Mouse (Mus musculus) heart, postnatal 0 days (tissue): ENCODE data around the gene Abhd10. TPM values are rescaled to one million over a fixed set of nuclear protein-coding genes. Genes with fewer than 3 reads are reported as not detected.

Source experiments
- ATAC-seq: fragments of 200-750 bp; cut with Nextera tagmentation; 2 replicates; pipeline ENCODE4 v1.8.0; 2017; ENCODE audit warnings: low read depth, moderate number of reproducible peaks, moderate library complexity; ENCODE audit not compliant: insufficient read depth
- DNase-seq: peaks from one replicate; pipeline ENCODE4 v3.0.0-alpha.2; 2016; ENCODE audit warnings: low spot score
- H3K27ac ChIP-seq: fragments of 300-500 bp; sonication (generic); 2 replicates; pipeline ENCODE4 v1.5.1; 2014; ENCODE audit warnings: low read depth, mild to moderate bottlenecking
- H3K27me3 ChIP-seq: fragments of 300-500 bp; sonication (generic); 2 replicates; pipeline ENCODE4 v1.6.1; 2014; ENCODE audit warnings: low read length, mixed read lengths; ENCODE audit not compliant: control insufficient read depth, insufficient read depth
- H3K36me3 ChIP-seq: fragments of 300-500 bp; sonication (generic); replicated peaks from 2 replicates; pipeline ENCODE4 v1.6.1; 2014; ENCODE audit warnings: low read length, mixed read lengths; ENCODE audit not compliant: control insufficient read depth, insufficient read depth
- H3K4me1 ChIP-seq: fragments of 300-500 bp; sonication (generic); 2 replicates; pipeline ENCODE4 v1.6.1; 2014; ENCODE audit warnings: antibody characterized with exemption; ENCODE audit not compliant: control insufficient read depth, insufficient read depth
- H3K4me2 ChIP-seq: fragments of 300-500 bp; sonication (generic); 2 replicates; pipeline ENCODE4 v1.6.1; 2014; ENCODE audit warnings: low read depth, mild to moderate bottlenecking, low read length, moderate library complexity
- H3K4me3 ChIP-seq: fragments of 300-500 bp; sonication (generic); 2 replicates; pipeline ENCODE4 v1.5.1; 2014; ENCODE audit warnings: low read depth, low read length
- H3K9ac ChIP-seq: fragments of 300-500 bp; sonication (generic); replicated peaks from 2 replicates; pipeline ENCODE4 v1.6.1; 2014; ENCODE audit warnings: low read depth, low read length, mixed read lengths
- H3K9me3 ChIP-seq: fragments of 300-500 bp; sonication (generic); replicated peaks from 2 replicates; pipeline ENCODE4 v1.6.1; 2016; ENCODE audit warnings: low read length; ENCODE audit not compliant: control insufficient read depth
- CTCF ChIP-seq: IDR thresholded peaks from 2 replicates; pipeline ENCODE4 v1.5.1; 2016; ENCODE audit warnings: antibody characterized with exemption, control low read depth, low read depth
- EP300 ChIP-seq: IDR thresholded peaks from 2 replicates; pipeline ENCODE4 v1.6.1; 2016; ENCODE audit warnings: antibody characterized with exemption, low read depth
- WGBS: fragments of 180-500 bp; shearing (Covaris S2); extraction: QIAGEN DNeasy Blood & Tissue Kit; methylation state at CpG from one replicate; pipeline ENCODE4 v1.1.7; 2014; 5-methylcytosine and 5-hydroxymethylcytosine counted together
- polyA plus RNA-seq: library from polyadenylated mRNA; unstranded; fragments of >200 nt; fragmentation: Nextera tagmentation; extraction: Ambion mirVana; gene quantifications from 2 replicates; pipeline ENCODE4 v1.2.1, GENCODE M21; 2015
- total RNA-seq: library from RNA; depleted of rRNA; stranded (reverse); fragments of >200 nt; gene quantifications from 2 replicates; pipeline ENCODE4 v1.2.3, GENCODE M21; 2014; ENCODE audit warnings: low replicate concordance

Gene Abhd10
- total and polyA plus RNA-seq, 2 experiments from 2014 or later, result 8.7 to 30.8 TPM

GRCm38 (mm10) chr16:45757421-45758078 lies 14.8 kb upstream of the Abhd10 start:
- no peaks in the 10 kb centered on the region for H3K4me1 ChIP-seq
- ATAC-seq (peak; percentile 86), DNase-seq (peak; percentile 67)
- H3K4me3 ChIP-seq, result no peak overlapping the region
- no peaks in the 10 kb centered on the region for H3K27me3 ChIP-seq
- no peak overlapping the region for H3K4me2 ChIP-seq
- peak; percentile 82; the same call in 1 of the 2 replicates for TF ChIP-seq EP300
- TF ChIP-seq CTCF, result no peak
- 66% methylated on average over 12 of the region's 12 CpGs for WGBS
- H3K36me3 ChIP-seq, result peaks cover 45% of the 10 kb centered on the region
- peak overlapping the region; percentile 81 for H3K27ac ChIP-seq
- H3K9ac ChIP-seq, result no peak overlapping the region
- no peaks in the 10 kb centered on the region for H3K9me3 ChIP-seq

GRCm38 (mm10) chr16:45756855-45757254 lies 14.1 kb upstream of the Abhd10 start:
- ATAC-seq (peak; percentile 78), DNase-seq (peak; percentile 88)
- TF ChIP-seq EP300, result no peak
- TF ChIP-seq CTCF, result peak; percentile 73
- Histone ChIP-seq H3K9me3 (no peaks in the 10 kb centered on the region), H3K27ac (peak overlapping the region; percentile 81; the same call in 1 of the 2 replicates), H3K27me3 (no peaks in the 10 kb centered on the region), H3K4me3 (no peak overlapping the region), H3K36me3 (peaks cover 46% of the 10 kb centered on the region), H3K4me1 (no peaks in the 10 kb centered on the region), H3K4me2 (no peak overlapping the region), H3K9ac (no peak overlapping the region)
- WGBS, result 32% methylated on average over 9 of the region's 9 CpGs

- no peak for ATAC-seq
- Histone ChIP-seq H3K27ac (peak overlapping the region; percentile 90), H3K4me3 (0 out of 2 replicates have a peak overlapping the region, but pooled peaks have one; percentile 67), H3K4me1 (peaks cover 6% of the 10 kb centered on the region; the same call in 1 of the 2 replicates), H3K9ac (no peak overlapping the region), H3K27me3 (no peaks in the 10 kb centered on the region), H3K9me3 (no peaks in the 10 kb centered on the region), H3K36me3 (peaks cover 23% of the 10 kb centered on the region), H3K4me2 (no peak overlapping the region)
- no peak for DNase-seq
- TF ChIP-seq EP300, result no peak
- TF ChIP-seq CTCF, result no peak
- WGBS, result 71% methylated on average over 4 of the region's 4 CpGs
Measured at GRCm38 (mm10) chr16:45743591-45744144, 913 bp upstream of the Abhd10 start.

GRCm38 (mm10) chr16:45737880-45738279 lies 4.9 kb downstream of the Abhd10 start:
- no peak for TF ChIP-seq EP300
- TF ChIP-seq CTCF, result no peak
- peaks cover 4% of the 10 kb centered on the region; the same call in 1 of the 2 replicates for H3K4me1 ChIP-seq
- DNase-seq (no peak), ATAC-seq (no peak)
- no peaks in the 10 kb centered on the region for H3K9me3 ChIP-seq
- 73% methylated on average over 8 of the region's 8 CpGs for WGBS
- H3K27ac ChIP-seq, result no peak overlapping the region
- H3K4me2 ChIP-seq, result no peak overlapping the region
- no peak overlapping the region for H3K4me3 ChIP-seq
- H3K36me3 ChIP-seq, result peaks cover 36% of the 10 kb centered on the region
- H3K9ac ChIP-seq, result no peak overlapping the region
- no peaks in the 10 kb centered on the region for H3K27me3 ChIP-seq

- Histone ChIP-seq H3K9ac (no peak overlapping the region), H3K4me2 (no peak overlapping the region), H3K4me1 (peaks cover 4% of the 10 kb centered on the region; the same call in 1 of the 2 replicates), H3K9me3 (no peaks in the 10 kb centered on the region), H3K36me3 (peaks cover 47% of the 10 kb centered on the region), H3K27ac (no peak overlapping the region), H3K27me3 (no peaks in the 10 kb centered on the region), H3K4me3 (no peak overlapping the region)
- 90% methylated on average over 3 of the region's 3 CpGs for WGBS
- TF ChIP-seq CTCF, result no peak
- no peak for TF ChIP-seq EP300
- no peak for ATAC-seq
- no peak for DNase-seq
Measured at GRCm38 (mm10) chr16:45736724-45737123, 6.0 kb downstream of the Abhd10 start.
